Comparison of ENCODE assay signal across 8 mouse cellular contexts in the genomic region with DNA sequence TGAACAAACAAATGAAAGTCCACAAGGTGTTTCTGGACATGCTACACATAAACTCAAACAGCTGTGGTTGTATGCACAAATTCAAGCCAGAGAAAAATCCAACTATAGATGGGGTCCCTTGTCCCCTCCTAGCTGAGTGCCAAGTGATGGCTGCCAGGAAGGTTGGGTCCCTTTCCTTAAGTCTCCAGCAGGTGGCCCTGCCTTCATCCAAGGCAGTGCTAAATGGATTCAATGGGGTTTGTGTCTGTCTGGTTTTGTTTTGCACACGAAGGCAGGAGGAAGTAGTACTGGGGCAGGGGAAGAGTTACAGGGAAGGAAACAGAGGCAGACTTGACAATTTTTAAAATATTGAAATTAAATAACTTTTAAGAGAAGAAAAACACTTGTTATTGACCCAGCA. TPM values are rescaled to one million over a fixed set of nuclear protein-coding genes. Genes with fewer than 3 reads are reported as not detected.
A peak's percentile ranks its signal among the peaks of the same experiment; 100 is the strongest.
DNase-seq lines count a peak whose midpoint lies in the region; ATAC-seq and TF ChIP-seq lines count a peak whose summit lies in the region.

No protein-coding gene starts in this region.

- TF ChIP-seq EP300 in lung, postnatal 0 days (IDR thresholded peaks at IDR 0.05): no peak

- WGBS in forebrain, embryonic 14.5 days: 3% methylated on average over 1 of the region's 1 CpGs
- 9% methylated on average over 1 of the region's 1 CpGs for WGBS in forebrain, embryonic 13.5 days
- WGBS in lung, postnatal 0 days: 0% methylated on average over 1 of the region's 1 CpGs

- H3K27ac ChIP-seq in forebrain, embryonic 14.5 days (ENCODE audit: low read depth, low read length): no peak overlapping the region
- no peak overlapping the region for H3K27ac ChIP-seq in forebrain, embryonic 13.5 days
- no peak overlapping the region for H3K27ac ChIP-seq in lung, postnatal 0 days (ENCODE audit: low read length)

- no peaks in the 10 kb centered on the region for H3K27me3 ChIP-seq in forebrain, embryonic 14.5 days (replicated peaks; ENCODE audit: control insufficient read depth, insufficient read depth, low read length)
- H3K27me3 ChIP-seq in forebrain, embryonic 13.5 days: no peaks in the 10 kb centered on the region
- no peaks in the 10 kb centered on the region for H3K27me3 ChIP-seq in lung, postnatal 0 days (replicated peaks; ENCODE audit: insufficient read depth, low read length)

- no peak for ATAC-seq in forebrain, embryonic 14.5 days
- no peak for ATAC-seq in forebrain, embryonic 13.5 days
- ATAC-seq in lung, postnatal 0 days: no peak

- H3K4me2 ChIP-seq in forebrain, embryonic 14.5 days (ENCODE audit: low read length): no peak overlapping the region
- H3K4me2 ChIP-seq in forebrain, embryonic 13.5 days: no peak overlapping the region
- H3K4me2 ChIP-seq in lung, postnatal 0 days (replicated peaks; ENCODE audit: low read depth, low read length): no peak overlapping the region

- H3K4me3 ChIP-seq in forebrain, embryonic 14.5 days (ENCODE audit: low read depth, low read length): no peak overlapping the region
- no peak overlapping the region for H3K4me3 ChIP-seq in forebrain, embryonic 13.5 days
- no peak overlapping the region for H3K4me3 ChIP-seq in lung, postnatal 0 days (ENCODE audit: low read depth, low read length)

- peak; percentile 70 for TF ChIP-seq CTCF in lung, postnatal 0 days (IDR thresholded peaks at IDR 0.05)

- no peaks in the 10 kb centered on the region for H3K4me1 ChIP-seq in forebrain, embryonic 14.5 days (ENCODE audit: control insufficient read depth, insufficient read depth, low read length)
- no peaks in the 10 kb centered on the region for H3K4me1 ChIP-seq in forebrain, embryonic 13.5 days
- H3K4me1 ChIP-seq in lung, postnatal 0 days (ENCODE audit: insufficient read depth, low read depth, low read length): no peaks in the 10 kb centered on the region

- no peak overlapping the region for H3K9ac ChIP-seq in forebrain, embryonic 14.5 days (ENCODE audit: low read length)
- no peak overlapping the region for H3K9ac ChIP-seq in forebrain, embryonic 13.5 days
- no peak overlapping the region for H3K9ac ChIP-seq in lung, postnatal 0 days (replicated peaks; ENCODE audit: low read depth)

- H3K36me3 ChIP-seq in forebrain, embryonic 14.5 days (ENCODE audit: control insufficient read depth, insufficient read depth, low read length): no peaks in the 10 kb centered on the region
- H3K36me3 ChIP-seq in forebrain, embryonic 13.5 days (ENCODE audit: poor library complexity, severe bottlenecking): no peaks in the 10 kb centered on the region
- no peaks in the 10 kb centered on the region for H3K36me3 ChIP-seq in lung, postnatal 0 days (ENCODE audit: insufficient read depth, low read length)

- peak; percentile 47 for DNase-seq in forebrain, embryonic 14.5 days (ENCODE audit: low spot score)
- DNase-seq in lung, postnatal 0 days (ENCODE audit: low spot score): peak; percentile 45
- no peak for DNase-seq in lung, postnatal 14 days
- DNase-seq in embryo, embryonic 11 days: peak; percentile 53
- peak; percentile 56 for DNase-seq in thymus, postnatal 14 days
- DNase-seq in spleen, adult 18-20 months: no peak
- DNase-seq in spleen, postnatal 10 days (ENCODE audit: low spot score in 2 of 2): no peak

- no peaks in the 10 kb centered on the region for H3K9me3 ChIP-seq in forebrain, embryonic 14.5 days (replicated peaks; ENCODE audit: control insufficient read depth, low read length)
- no peaks in the 10 kb centered on the region for H3K9me3 ChIP-seq in forebrain, embryonic 13.5 days (replicated peaks)
- H3K9me3 ChIP-seq in lung, postnatal 0 days (ENCODE audit: low read length): no peaks in the 10 kb centered on the region

RNA-seq across cellular contexts. Expression of gene Arhgap20, which starts 12.0 kb away (rescaled TPM):
- 6.6 and 12.2 TPM in 2 replicates for polyA plus RNA-seq in forebrain, embryonic 14.5 days (2014; fragmentation: Nextera tagmentation; extraction: Ambion mirVana)
- 6.2 and 6.3 TPM in 2 replicates for polyA plus RNA-seq in forebrain, embryonic 13.5 days (2015; fragmentation: Nextera tagmentation; extraction: Ambion mirVana)
- polyA plus RNA-seq in lung, postnatal 0 days (2015; fragmentation: Nextera tagmentation; extraction: Ambion mirVana): 7.5 and 9.3 TPM in 2 replicates

Comparison
In these comparisons a context has a peak if more than half of its experiments do, and no peak if none do; other contexts are left out.
1. DNase-seq: peak in forebrain, embryonic 14.5 days (single experiment), lung, postnatal 0 days (single experiment), embryo, embryonic 11 days (single experiment) and thymus, postnatal 14 days (single experiment); none in lung, postnatal 14 days (single experiment), spleen, adult 18-20 months (0 of 2) and spleen, postnatal 10 days (0 of 2).